In genomic region chr17:36993770-36994325, GRCm38 (mm10) we compare ENCODE assay signal across 27 mouse cellular contexts. TPM values are rescaled to one million over a fixed set of nuclear protein-coding genes. Genes with fewer than 3 reads are reported as not detected.
A peak's percentile ranks its signal among the peaks of the same experiment; 100 is the strongest.
DNase-seq lines count a peak whose midpoint lies in the region; ATAC-seq and TF ChIP-seq lines count a peak whose summit lies in the region.
"Had no signal": no experiment of that assay in that cellular context is flagged by ENCODE, and none has a peak within 500 bp of the region (broad histone marks: within the 10 kb centered on the region; RNA-seq: fewer than 3 reads in every experiment).

No protein-coding gene starts in this region.

- 0 out of 2 replicates have a peak, but pooled peaks have one; percentile 15 for ATAC-seq in lung, embryonic 16.5 days (ENCODE audit: low read depth)
- peak; percentile 38 for ATAC-seq in granulocyte monocyte progenitor cell, adult 5-6 weeks (replicated peaks; ENCODE audit: poor library complexity, severe bottlenecking)
- ATAC-seq: forebrain, embryonic 14.5 days; intestine, embryonic 15.5 days had no signal

- no peak overlapping the region for H3K9ac ChIP-seq in lung, embryonic 16.5 days (ENCODE audit: low read length)
- H3K9ac ChIP-seq in MEL (ENCODE audit: control insufficient read depth, low read depth, low read length, poor library complexity, severe bottlenecking) = no peak overlapping the region
- H3K9ac ChIP-seq: embryonic facial prominence, embryonic 15.5 days; heart, embryonic 12.5 days; hindbrain, embryonic 14.5 days; intestine, embryonic 15.5 days had no signal

- DNase-seq in lung, postnatal 14 days = no peak
- DNase-seq in MEL (ENCODE audit: low read depth, low spot score) = peak; percentile 18
- no peak for DNase-seq in thymus, adult 2 months
- no peak for DNase-seq in heart, adult 11 months
- DNase-seq in kidney, adult 2 months = no peak
- DNase-seq: adrenal gland, postnatal 14 days; cerebellum, adult 18-20 months; cerebellum, postnatal 10 days; embryo, embryonic 11 days; gastrocnemius, postnatal 36 days had no signal

- 85% methylated on average over 4 of the region's 4 CpGs for WGBS in lung, embryonic 16.5 days
- 96% methylated on average over 4 of the region's 4 CpGs for WGBS in thymus, adult 2 months
- 89% methylated on average over 4 of the region's 4 CpGs for WGBS in kidney, adult 2 months

- no peak for TF ChIP-seq RAD21 in MEL (IDR thresholded peaks at IDR 0.05; ENCODE audit: low read depth, low read length)

- no peaks in the 10 kb centered on the region for H3K9me3 ChIP-seq in lung, embryonic 16.5 days (ENCODE audit: control insufficient read depth, low read length)
- H3K9me3 ChIP-seq in MEL (replicated peaks; ENCODE audit: insufficient read depth, low read length) = no peaks in the 10 kb centered on the region
- H3K9me3 ChIP-seq: embryonic facial prominence, embryonic 15.5 days; forebrain, embryonic 10.5 days; heart, embryonic 12.5 days; hindbrain, embryonic 10.5 days; intestine, embryonic 15.5 days had no signal

- no peak for TF ChIP-seq EP300 in MEL (IDR thresholded peaks at IDR 0.05; ENCODE audit: low read depth in 1 of 2, low read length in 2 of 2)

- H3K79me2 ChIP-seq in MEL (ENCODE audit: control insufficient read depth, insufficient read depth, low read length, poor library complexity) = no peaks in the 10 kb centered on the region

- H3K36me3 ChIP-seq in lung, embryonic 16.5 days (ENCODE audit: control insufficient read depth, insufficient read depth, low read length) = no peaks in the 10 kb centered on the region
- peaks cover 0 to 11% of the 10 kb centered on the region in 2 experiments; a peak in 2 of 4 replicates for H3K36me3 ChIP-seq in MEL (ENCODE audit: control insufficient read depth in 1 of 2, insufficient read depth in 2 of 2, low read length in 2 of 2)
- no peaks in the 10 kb centered on the region for H3K36me3 ChIP-seq in thymus, adult 2 months (ENCODE audit: control insufficient read depth, insufficient read depth, low read length)
- no peaks in the 10 kb centered on the region for H3K36me3 ChIP-seq in kidney, adult 2 months (ENCODE audit: control insufficient read depth, insufficient read depth, low read length)
- H3K36me3 ChIP-seq: embryonic facial prominence, embryonic 15.5 days; forebrain, embryonic 10.5 days; heart, embryonic 12.5 days; hindbrain, embryonic 10.5 days; intestine, embryonic 15.5 days had no signal

- H3K4me2 ChIP-seq in lung, embryonic 16.5 days (ENCODE audit: low read depth, low read length) = no peak overlapping the region
- H3K4me2 ChIP-seq: embryonic facial prominence, embryonic 15.5 days; heart, embryonic 12.5 days; hindbrain, embryonic 14.5 days; intestine, embryonic 15.5 days had no signal

- no peak overlapping the region for H3K4me3 ChIP-seq in lung, embryonic 16.5 days (ENCODE audit: low read length)
- no peak overlapping the region for H3K4me3 ChIP-seq in MEL (ENCODE audit: control insufficient read depth in 1 of 2, insufficient read depth in 1 of 2, low read depth in 2 of 2, low read length in 2 of 2)
- no peak overlapping the region for H3K4me3 ChIP-seq in thymus, adult 2 months (ENCODE audit: control insufficient read depth, insufficient read depth, low read length)
- no peak overlapping the region for H3K4me3 ChIP-seq in kidney, adult 2 months (ENCODE audit: insufficient read depth, low read depth, low read length)
- H3K4me3 ChIP-seq: embryonic facial prominence, embryonic 15.5 days; erythroblast, embryonic 14.5 days; forebrain, embryonic 10.5 days; heart, embryonic 12.5 days; hindbrain, embryonic 10.5 days; intestine, embryonic 15.5 days had no signal

- no peak for TF ChIP-seq POLR2A in MEL (IDR thresholded peaks at IDR 0.05; ENCODE audit: control insufficient read depth in 1 of 2, insufficient read depth in 1 of 2, low read depth in 1 of 2, low read length in 2 of 2, poor library complexity in 1 of 2)
- TF ChIP-seq POLR2A in thymus, adult 2 months (IDR thresholded peaks at IDR 0.05; ENCODE audit: control insufficient read depth, extremely low read depth, insufficient read depth, low read length, poor library complexity) = no peak
- no peak for TF ChIP-seq POLR2A in kidney, adult 2 months (IDR thresholded peaks at IDR 0.05; ENCODE audit: low read depth, low read length)

- no peak for TF ChIP-seq CTCF in MEL (IDR thresholded peaks at IDR 0.05 in 2 of 3, conservative IDR thresholded peaks at IDR 0.05 in 1 of 3; ENCODE audit: control insufficient read depth in 1 of 3, insufficient read depth in 1 of 3, low read depth in 2 of 3, low read length in 3 of 3, poor library complexity in 1 of 3, severe bottlenecking in 1 of 3)
- no peak for TF ChIP-seq CTCF in thymus, adult 2 months (IDR thresholded peaks at IDR 0.05; ENCODE audit: borderline replicate concordance, control insufficient read depth, extremely low read depth, insufficient read depth, low read length, poor library complexity)
- no peak for TF ChIP-seq CTCF in kidney, adult 2 months (conservative IDR thresholded peaks at IDR 0.05; ENCODE audit: insufficient read depth, insufficient read length, low read depth, low read length)

- H3K27ac ChIP-seq in lung, embryonic 16.5 days (ENCODE audit: low read length) = no peak overlapping the region
- H3K27ac ChIP-seq in MEL (ENCODE audit: control insufficient read depth, low read depth, low read length) = no peak overlapping the region
- H3K27ac ChIP-seq in thymus, adult 2 months (ENCODE audit: control insufficient read depth, insufficient read depth, low read length) = no peak overlapping the region
- H3K27ac ChIP-seq in kidney, adult 2 months (ENCODE audit: insufficient read depth, low read depth, low read length) = no peak overlapping the region
- H3K27ac ChIP-seq: embryonic facial prominence, embryonic 15.5 days; forebrain, embryonic 10.5 days; hindbrain, embryonic 10.5 days; hindbrain, embryonic 14.5 days; intestine, embryonic 15.5 days had no signal

- no peaks in the 10 kb centered on the region for H3K4me1 ChIP-seq in lung, embryonic 16.5 days (replicated peaks; ENCODE audit: control insufficient read depth, insufficient read depth, low read length)
- peaks cover 3 to 8% of the 10 kb centered on the region in 2 experiments; a peak in 2 of 4 replicates for H3K4me1 ChIP-seq in MEL (ENCODE audit: control insufficient read depth in 1 of 2, insufficient read depth in 2 of 2, low read length in 2 of 2)
- no peaks in the 10 kb centered on the region for H3K4me1 ChIP-seq in thymus, adult 2 months (replicated peaks; ENCODE audit: control insufficient read depth, insufficient read depth, low read length)
- no peaks in the 10 kb centered on the region; the same call in 1 of the 2 replicates for H3K4me1 ChIP-seq in kidney, adult 2 months (ENCODE audit: control insufficient read depth, insufficient read depth, low read length)
- H3K4me1 ChIP-seq: embryonic facial prominence, embryonic 15.5 days; heart, embryonic 12.5 days had no signal

- peaks cover 7% of the 10 kb centered on the region for H3K27me3 ChIP-seq in lung, embryonic 16.5 days (ENCODE audit: control insufficient read depth, insufficient read depth, low read depth, low read length)
- no peaks in the 10 kb centered on the region for H3K27me3 ChIP-seq in MEL (ENCODE audit: control insufficient read depth in 1 of 2, insufficient read depth in 2 of 2, low read length in 2 of 2)
- H3K27me3 ChIP-seq in thymus, adult 2 months (ENCODE audit: control insufficient read depth, insufficient read depth, low read length) = no peaks in the 10 kb centered on the region; the same call in 1 of the 2 replicates
- no peaks in the 10 kb centered on the region for H3K27me3 ChIP-seq in kidney, adult 2 months (replicated peaks; ENCODE audit: control insufficient read depth, insufficient read depth, low read length)

RNA-seq across cellular contexts. Expression of gene H2-M5, which starts 4.5 kb away (rescaled TPM):
- 0.33 and 0.38 TPM in 2 replicates for polyA plus RNA-seq in lung, embryonic 16.5 days (2015; fragmentation: Nextera tagmentation; extraction: Ambion mirVana)
- not detected in 2 replicates for total RNA-seq in MEL (2012; rRNA removed)
- polyA plus RNA-seq in MEL (2012; ENCODE audit: insufficient read depth in 1 of 2, insufficient read length in 2 of 2, low read depth in 1 of 2, low replicate concordance in 2 of 2, missing spikeins in 1 of 2) = not detected
- not detected in 2 replicates for total RNA-seq in granulocyte monocyte progenitor cell, adult 5-6 weeks (2014; fragmentation: Nextera tagmentation)
- not detected in 2 replicates for total RNA-seq in granulocyte monocyte progenitor cell, adult 5-6 weeks (2017)
- polyA plus RNA-seq in thymus, adult 2 months (2012; rRNA removed) = 0.32 and 0.34 TPM in 2 replicates
- polyA plus RNA-seq in kidney, adult 2 months (2012; rRNA removed) = 0.03 and 0.08 TPM in 2 replicates
- total RNA-seq: adrenal gland, adult 18-20 months; adrenal gland, postnatal 14 days; gastrocnemius, adult 8-10 months; heart, postnatal 25 days had no signal
- polyA plus RNA-seq: erythroblast, embryonic 14.5 days had no signal

RNA-seq across cellular contexts. Expression of gene Zfp57, which starts 7.1 kb away (rescaled TPM):
- polyA plus RNA-seq in lung, embryonic 16.5 days (2015; fragmentation: Nextera tagmentation; extraction: Ambion mirVana) = 70.1 and 73.4 TPM in 2 replicates
- not detected in 2 replicates for total RNA-seq in MEL (2012; rRNA removed)
- polyA plus RNA-seq in MEL (2012; ENCODE audit: insufficient read depth in 1 of 2, insufficient read length in 2 of 2, low read depth in 1 of 2, low replicate concordance in 2 of 2, missing spikeins in 1 of 2) = not detected
- total RNA-seq in granulocyte monocyte progenitor cell, adult 5-6 weeks (2014; fragmentation: Nextera tagmentation) = 1.2 TPM in 1 of 2 replicates, not detected in the other
- total RNA-seq in granulocyte monocyte progenitor cell, adult 5-6 weeks (2017) = 0.57 TPM in 1 of 2 replicates, not detected in the other
- 0.94 and 1.1 TPM in 2 replicates for polyA plus RNA-seq in thymus, adult 2 months (2012; rRNA removed)
- polyA plus RNA-seq in kidney, adult 2 months (2012; rRNA removed) = 2.0 and 3.0 TPM in 2 replicates
- polyA plus RNA-seq: erythroblast, embryonic 14.5 days had no signal

RNA-seq across cellular contexts. Expression of gene 2410137M14Rik, which starts 12.8 kb away (rescaled TPM):
- polyA plus RNA-seq in lung, embryonic 16.5 days (2015; fragmentation: Nextera tagmentation; extraction: Ambion mirVana) = not detected in 2 replicates
- not detected in 2 replicates for total RNA-seq in MEL (2012; rRNA removed)
- not detected for polyA plus RNA-seq in MEL (2012; ENCODE audit: insufficient read depth in 1 of 2, insufficient read length in 2 of 2, low read depth in 1 of 2, low replicate concordance in 2 of 2, missing spikeins in 1 of 2)
- not detected in 2 replicates for total RNA-seq in granulocyte monocyte progenitor cell, adult 5-6 weeks (2014; fragmentation: Nextera tagmentation)
- total RNA-seq in granulocyte monocyte progenitor cell, adult 5-6 weeks (2017) = not detected in 2 replicates
- not detected in 2 replicates for polyA plus RNA-seq in thymus, adult 2 months (2012; rRNA removed)
- 0.25 TPM in 1 of 2 replicates, not detected in the other for polyA plus RNA-seq in kidney, adult 2 months (2012; rRNA removed)
- total RNA-seq: adrenal gland, adult 18-20 months; adrenal gland, postnatal 14 days; gastrocnemius, adult 8-10 months; gastrocnemius, postnatal 36 days had no signal
- polyA plus RNA-seq: C2C12; embryonic facial prominence, embryonic 11.5 days; embryonic facial prominence, embryonic 15.5 days; erythroblast, embryonic 14.5 days; forebrain, embryonic 10.5 days; forebrain, embryonic 14.5 days; heart, embryonic 16.5 days; hindbrain, embryonic 10.5 days; intestine, embryonic 15.5 days had no signal

RNA-seq across cellular contexts. Expression of gene Mog, which starts 29.4 kb away (rescaled TPM):
- 0.11 TPM in 1 of 2 replicates, not detected in the other for polyA plus RNA-seq in lung, embryonic 16.5 days (2015; fragmentation: Nextera tagmentation; extraction: Ambion mirVana)
- not detected in 2 replicates for total RNA-seq in MEL (2012; rRNA removed)
- polyA plus RNA-seq in MEL (2012; ENCODE audit: insufficient read depth in 1 of 2, insufficient read length in 2 of 2, low read depth in 1 of 2, low replicate concordance in 2 of 2, missing spikeins in 1 of 2) = not detected
- not detected in 2 replicates for total RNA-seq in granulocyte monocyte progenitor cell, adult 5-6 weeks (2014; fragmentation: Nextera tagmentation)
- total RNA-seq in granulocyte monocyte progenitor cell, adult 5-6 weeks (2017) = not detected in 2 replicates
- polyA plus RNA-seq in thymus, adult 2 months (2012; rRNA removed) = not detected in 2 replicates
- polyA plus RNA-seq in kidney, adult 2 months (2012; rRNA removed) = not detected in 2 replicates
- total RNA-seq: adrenal gland, adult 18-20 months; adrenal gland, postnatal 14 days; gastrocnemius, adult 8-10 months; gastrocnemius, postnatal 36 days; heart, adult 8-10 months; heart, postnatal 25 days had no signal
- polyA plus RNA-seq: embryonic facial prominence, embryonic 15.5 days; erythroblast, embryonic 14.5 days; heart, embryonic 12.5 days; heart, embryonic 16.5 days had no signal

RNA-seq across cellular contexts. Expression of gene Znrd1as, which starts 35.5 kb away (rescaled TPM):
- 7.2 and 7.7 TPM in 2 replicates for polyA plus RNA-seq in lung, embryonic 16.5 days (2015; fragmentation: Nextera tagmentation; extraction: Ambion mirVana)
- 2.8 and 3.4 TPM in 2 replicates for total RNA-seq in MEL (2012; rRNA removed)
- polyA plus RNA-seq in MEL (2012; ENCODE audit: insufficient read depth in 1 of 2, insufficient read length in 2 of 2, low read depth in 1 of 2, low replicate concordance in 2 of 2, missing spikeins in 1 of 2) = 1 to 10 TPM in 1 of 2 experiments, not detected in 1; 1.8 TPM
- 1.1 and 5.5 TPM in 2 replicates for total RNA-seq in granulocyte monocyte progenitor cell, adult 5-6 weeks (2014; fragmentation: Nextera tagmentation)
- 9.1 and 11.2 TPM in 2 replicates for total RNA-seq in granulocyte monocyte progenitor cell, adult 5-6 weeks (2017)
- polyA plus RNA-seq in thymus, adult 2 months (2012; rRNA removed) = 0.85 and 1.0 TPM in 2 replicates
- 3.1 and 4.2 TPM in 2 replicates for polyA plus RNA-seq in kidney, adult 2 months (2012; rRNA removed)

Comparison
In these comparisons a context has a peak if more than half of its experiments do, and no peak if none do; other contexts are left out.
1. RNA of gene Zfp57, which starts 7.1 kb away (polyA plus RNA-seq): 70.1 to 73.4 TPM in lung, embryonic 16.5 days; 2.0 to 3.0 TPM in kidney, adult 2 months, 0.94 to 1.1 TPM in thymus, adult 2 months and not detected in MEL; every median in the first group is over 10 times any median in the second.